Mouse (Mus musculus): ENCODE data around the gene Fpr3.
A peak's percentile ranks its signal among the peaks of the same experiment; 100 is the strongest.
"Not testable (repeated sequence)": the region's sequence is repeated elsewhere in the genome, so short reads cannot be mapped to it uniquely, and the experiment has no call there.

The Fpr3 gene

GRCm38 (mm10) chr17:17887774-17888248 is at the start of gene Fpr3, which contains the start of gene Fpr2:
Gene Fpr3 (plus strand): TSS chr17:17887852.
Gene Fpr2 (plus strand): TSS chr17:17887824.
- no peak for DNase-seq

- peak; percentile 99 for DNase-seq
Observed at GRCm38 (mm10) chr17:17837919-17838701, 49.5 kb upstream of the Fpr3 start.

- no peak for DNase-seq
Observed at GRCm38 (mm10) chr17:17839276-17839675, 48.4 kb upstream of the Fpr3 start.

DNA sequence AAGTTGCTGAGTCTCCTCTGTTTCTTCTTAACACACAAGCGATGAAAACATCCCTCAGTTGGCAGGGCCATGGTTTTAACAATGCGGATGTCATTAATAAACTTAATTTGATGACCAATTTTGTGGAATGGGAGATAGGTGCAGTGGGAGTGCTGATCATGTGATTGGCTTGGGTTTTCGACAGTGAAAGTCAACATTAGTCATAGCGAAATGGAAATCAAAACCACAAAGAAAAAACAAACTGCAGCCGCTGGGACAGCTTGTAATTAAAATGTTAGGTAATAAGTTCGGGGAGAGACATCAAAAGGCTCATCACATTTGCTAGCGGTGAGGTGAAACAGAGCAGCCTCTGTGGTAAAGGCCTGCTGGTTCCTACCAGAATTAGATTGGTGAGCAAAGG is 46.9 kb upstream of the Fpr3 start:
- DNase-seq: no peak

- DNase-seq: no peak
Observed at GRCm38 (mm10) chr17:17843534-17844261, 44.0 kb upstream of the Fpr3 start.

DNA sequence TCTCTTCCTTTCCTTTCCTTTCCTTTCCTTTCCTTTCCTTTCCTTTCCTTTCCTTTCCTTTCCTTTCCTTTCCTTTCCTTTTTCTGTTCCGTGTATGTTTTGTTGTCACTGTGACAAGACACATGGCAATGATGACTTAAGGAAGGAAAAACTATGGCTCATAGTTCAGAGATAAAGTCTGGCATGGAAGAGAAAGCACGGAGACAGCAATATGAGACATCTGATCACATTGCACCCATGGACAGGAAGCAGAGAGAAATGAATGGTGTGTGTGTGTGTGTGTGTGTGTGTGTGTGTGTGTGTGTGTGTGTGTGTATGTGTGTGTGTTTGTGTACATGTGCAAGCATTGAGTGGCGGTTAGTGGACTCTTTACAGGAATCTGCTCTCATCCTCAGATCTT is 43.0 kb upstream of the Fpr3 start:
- DNase-seq: not testable (repeated sequence)

DNA sequence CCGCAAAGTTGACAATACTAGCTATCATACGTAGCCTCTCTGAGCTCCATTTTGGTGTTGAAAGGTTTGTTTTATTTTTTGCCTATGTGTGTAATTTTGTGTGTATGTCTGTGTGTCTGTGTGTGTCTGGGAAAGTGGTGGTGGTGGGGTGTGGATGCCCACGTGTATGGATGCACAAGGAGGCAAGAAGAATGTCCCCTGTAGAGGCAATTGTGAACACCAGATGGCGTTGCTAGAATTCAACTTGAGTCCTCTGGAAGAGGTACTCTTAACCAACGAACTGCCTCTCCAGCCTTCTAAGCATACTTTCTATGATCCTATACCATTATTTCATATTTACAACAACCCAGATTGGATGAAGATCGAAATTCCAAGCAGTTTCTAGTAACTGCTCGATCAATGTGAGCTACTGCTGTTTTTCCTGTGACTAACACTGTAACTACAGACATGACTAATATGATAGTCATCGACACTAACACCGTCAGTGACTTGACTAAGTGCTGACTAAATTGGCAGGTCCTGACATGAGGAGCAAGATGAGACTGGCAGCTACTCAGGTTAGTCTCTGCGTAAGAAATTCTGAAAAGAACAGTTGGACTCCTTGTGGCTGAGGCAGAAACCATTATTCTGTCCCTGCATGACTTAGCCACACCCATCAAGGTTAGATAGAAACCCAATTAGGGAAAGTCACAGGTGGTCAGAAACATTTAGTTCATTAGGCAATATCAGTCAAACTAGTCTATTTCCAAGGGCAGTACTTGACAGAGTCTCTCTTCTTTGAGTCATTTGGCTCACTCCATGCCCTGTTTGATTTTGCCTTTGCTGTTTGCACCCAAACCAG is 42.2 kb upstream of the Fpr3 start:
- DNase-seq: no peak

DNA sequence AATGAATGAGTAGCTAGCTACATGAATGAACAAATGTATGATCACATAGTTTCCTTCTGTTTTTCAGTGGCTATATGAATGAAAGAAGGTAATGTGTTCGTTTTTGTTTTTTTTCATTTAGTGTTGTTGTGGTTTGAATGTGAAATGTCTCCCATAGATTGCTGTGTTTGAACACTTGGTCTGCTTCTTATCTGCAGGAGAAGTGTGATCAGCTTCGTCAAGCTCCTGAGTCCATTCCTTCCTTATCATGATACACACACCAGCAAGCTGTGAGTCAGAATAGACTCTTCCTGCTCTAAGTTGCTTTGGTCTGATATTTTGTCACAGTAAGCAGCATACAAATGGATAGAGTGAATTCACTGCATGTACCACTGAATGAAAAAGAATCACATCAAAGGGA is 38.7 kb upstream of the Fpr3 start:
- DNase-seq: no peak

DNA sequence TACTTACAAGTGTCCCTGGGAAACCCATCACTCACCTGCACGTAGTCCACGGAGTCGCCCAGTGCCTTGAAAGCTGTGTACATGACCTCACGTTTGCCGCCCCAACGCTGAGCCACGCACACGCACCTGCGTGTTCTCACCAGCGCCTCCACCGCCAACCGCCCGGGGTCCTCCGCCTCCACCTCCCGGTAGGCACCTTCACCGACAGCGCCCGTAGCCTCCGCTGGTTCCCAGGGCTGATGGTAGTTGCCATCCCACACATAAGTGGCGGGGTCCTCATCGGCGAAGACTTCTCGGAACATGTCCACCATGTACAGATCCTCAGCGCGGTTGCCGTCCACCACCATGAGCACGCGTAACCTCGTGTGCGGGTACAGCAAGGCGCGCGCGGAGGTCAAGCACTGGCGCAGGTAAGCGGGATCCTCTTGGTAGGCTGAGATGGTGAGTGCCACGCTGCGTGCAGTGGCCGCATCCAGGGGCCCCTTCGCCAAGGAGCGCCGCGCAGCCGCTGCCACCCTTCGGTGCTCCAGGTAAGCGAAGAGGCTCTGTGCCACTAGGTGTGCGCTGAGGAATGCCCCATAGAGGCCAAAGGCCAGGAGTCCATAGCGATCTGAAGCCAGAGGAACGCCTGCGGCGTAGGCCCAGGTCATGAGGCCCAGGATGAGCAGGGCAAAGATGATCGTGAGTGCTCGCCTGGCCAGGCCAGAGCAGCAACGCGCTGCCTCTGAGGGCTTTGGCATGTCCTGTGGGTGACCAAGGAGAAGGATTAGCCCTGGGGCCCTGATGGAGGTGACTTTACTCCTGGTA is 37.5 kb upstream of the Fpr3 start:
- no peak for DNase-seq

DNA sequence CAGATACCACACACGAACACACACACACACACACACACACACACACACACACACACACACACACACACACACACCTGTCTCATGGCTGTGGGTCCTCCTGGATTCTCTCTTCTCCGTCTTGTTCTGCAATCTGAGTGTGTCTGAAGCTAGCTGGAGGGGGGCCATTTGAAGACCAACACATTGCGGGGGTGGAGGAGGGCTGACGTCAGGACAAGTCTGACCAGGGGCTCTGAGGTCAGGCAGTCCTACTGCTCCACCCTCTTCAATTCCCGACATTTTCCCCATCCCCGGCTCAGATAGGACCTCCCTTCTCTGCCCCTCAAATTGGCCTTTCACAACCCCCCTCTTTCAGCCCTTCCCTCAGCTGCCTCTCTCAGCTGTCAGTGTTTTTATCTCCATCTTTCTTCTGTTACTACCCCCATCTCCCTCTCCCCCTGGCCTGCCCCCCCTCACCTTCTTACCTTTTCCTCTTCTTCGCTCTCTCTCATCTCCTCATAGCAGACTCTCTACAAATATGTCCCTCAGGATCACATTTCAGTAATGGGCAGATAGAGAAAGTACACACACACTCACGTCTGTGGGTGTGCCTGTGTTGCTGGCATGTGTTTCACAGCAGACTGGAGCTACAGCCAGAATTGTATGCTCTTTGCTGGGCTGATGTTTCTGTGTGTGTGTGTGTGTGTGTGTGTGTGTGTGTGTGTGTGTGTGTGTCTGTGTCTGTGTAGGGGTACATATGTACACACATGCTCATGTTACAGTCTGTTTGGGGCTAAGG is 32.4 kb upstream of the Fpr3 start, which contains the start of gene Has1:
Has1 (minus strand) TSS at position 142 of the 775 bp plus-strand sequence.
- no peak for DNase-seq

GRCm38 (mm10) chr17:17856612-17857011 is 31.0 kb upstream of the Fpr3 start:
- DNase-seq: no peak

DNA sequence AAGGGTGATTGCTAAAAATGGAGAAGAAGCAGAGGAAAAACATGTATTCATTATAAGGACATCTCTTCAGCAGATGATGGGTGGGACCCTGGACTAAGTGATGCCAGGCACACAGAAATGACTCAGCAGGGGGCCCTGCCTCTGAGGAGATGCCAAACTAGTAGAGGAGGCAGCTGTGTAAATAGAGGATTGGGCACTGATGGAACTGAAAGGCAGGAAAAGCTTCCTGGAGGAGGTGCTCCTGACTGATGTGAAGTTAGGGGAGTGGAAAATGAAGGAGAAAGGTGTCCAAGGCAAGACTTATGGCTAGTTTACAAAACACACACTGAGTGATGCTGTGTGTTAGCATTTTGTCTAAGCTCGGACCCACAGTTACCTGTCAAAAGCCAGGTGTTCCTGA is 30.2 kb upstream of the Fpr3 start:
- DNase-seq: no peak

- DNase-seq: no peak
Observed at GRCm38 (mm10) chr17:17860110-17860509, 27.5 kb upstream of the Fpr3 start.

- DNase-seq: no peak
Observed at GRCm38 (mm10) chr17:17862360-17862759, 25.3 kb upstream of the Fpr3 start.

DNA sequence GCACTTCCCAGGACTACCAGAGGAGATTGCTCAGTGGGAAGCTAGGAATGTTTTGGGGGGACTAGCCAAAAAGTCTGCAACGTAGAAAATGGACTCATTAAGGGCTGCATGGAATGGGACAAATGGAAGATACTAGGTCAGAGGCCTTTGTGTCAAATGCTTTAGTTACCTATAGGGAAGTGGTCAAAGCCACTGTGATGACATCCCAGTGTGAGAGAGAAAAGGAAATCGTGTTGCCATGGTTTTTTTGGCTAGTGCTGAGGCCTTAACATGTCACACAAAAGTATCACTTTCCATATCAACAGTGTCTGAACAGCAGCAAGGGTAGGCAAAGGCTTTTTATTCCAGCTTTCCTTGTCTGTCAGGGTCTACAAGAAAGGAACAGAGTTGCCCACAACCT is 22.5 kb upstream of the Fpr3 start:
- DNase-seq: no peak

DNA sequence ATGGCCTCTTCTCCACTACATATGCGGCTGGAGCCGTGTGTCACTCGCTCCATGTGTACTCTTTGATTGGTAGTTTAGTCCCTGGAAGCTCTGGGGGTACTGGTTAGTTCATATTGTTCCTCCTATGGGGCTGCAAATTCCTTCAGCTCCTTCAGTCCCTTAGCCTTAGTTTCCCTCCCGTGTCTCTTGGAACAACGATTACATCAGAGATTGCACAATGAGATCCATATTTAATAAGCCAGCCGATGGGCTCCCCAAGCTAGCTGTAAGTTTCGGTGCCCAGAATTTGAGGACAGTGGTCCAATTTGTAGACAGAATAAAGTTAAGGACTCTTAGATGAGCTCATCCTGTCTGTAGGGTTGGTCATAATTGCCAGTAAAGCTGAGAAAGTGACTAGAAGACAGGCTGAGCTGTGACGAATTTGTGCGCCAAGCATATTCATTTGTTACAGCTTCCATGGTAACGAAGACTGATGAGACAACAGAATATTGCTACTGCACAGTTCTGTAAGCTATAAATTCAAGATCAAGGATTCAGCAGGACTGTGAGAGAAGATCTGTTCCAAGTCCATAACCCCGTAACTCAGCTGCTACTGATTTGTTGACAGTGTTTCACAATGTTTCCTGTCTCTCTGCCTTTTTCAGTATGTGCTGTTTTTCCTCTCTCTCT is 20.7 kb upstream of the Fpr3 start:
- no peak for DNase-seq

GRCm38 (mm10) chr17:17870892-17871550 is 16.6 kb upstream of the Fpr3 start:
- DNase-seq: no peak

DNA sequence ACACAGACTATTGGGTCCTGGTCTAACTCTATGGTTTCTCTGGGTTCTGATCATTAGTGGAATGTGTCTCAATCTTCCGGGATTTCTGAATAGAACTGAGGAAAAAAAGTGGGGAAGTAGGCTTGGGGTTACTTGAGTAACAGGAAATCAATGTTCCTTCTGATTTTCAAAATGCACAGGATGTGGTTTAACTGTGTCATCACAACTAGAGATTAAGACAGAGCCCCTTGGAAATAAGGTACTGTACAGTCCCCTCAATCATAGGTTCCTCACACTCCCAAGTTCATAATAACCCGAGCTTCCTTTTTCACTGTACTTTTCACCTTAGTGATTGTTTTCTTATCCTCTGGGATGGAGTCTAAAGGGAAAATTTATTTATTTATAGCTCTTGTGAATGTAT is 16.0 kb upstream of the Fpr3 start:
- DNase-seq: no peak

DNA sequence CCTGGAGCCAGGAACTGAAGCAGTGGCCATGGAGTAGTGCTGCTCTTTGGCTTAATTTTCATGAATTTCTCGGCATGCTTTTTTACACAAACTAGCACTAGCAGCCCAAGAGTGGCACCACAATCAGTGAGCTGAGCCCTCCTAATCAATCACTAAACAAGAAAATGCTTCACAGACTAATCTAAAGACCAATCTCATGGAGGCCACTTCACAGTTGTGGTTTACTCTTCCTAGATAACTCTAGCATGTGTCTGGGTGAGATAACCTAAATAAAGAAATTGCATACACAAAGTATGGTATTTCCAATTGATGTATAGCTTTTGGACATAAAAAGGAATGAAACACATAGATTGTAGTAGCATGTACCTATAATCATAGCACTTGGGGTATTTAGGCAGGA is 8.3 kb upstream of the Fpr3 start:
- DNase-seq: no peak

DNA sequence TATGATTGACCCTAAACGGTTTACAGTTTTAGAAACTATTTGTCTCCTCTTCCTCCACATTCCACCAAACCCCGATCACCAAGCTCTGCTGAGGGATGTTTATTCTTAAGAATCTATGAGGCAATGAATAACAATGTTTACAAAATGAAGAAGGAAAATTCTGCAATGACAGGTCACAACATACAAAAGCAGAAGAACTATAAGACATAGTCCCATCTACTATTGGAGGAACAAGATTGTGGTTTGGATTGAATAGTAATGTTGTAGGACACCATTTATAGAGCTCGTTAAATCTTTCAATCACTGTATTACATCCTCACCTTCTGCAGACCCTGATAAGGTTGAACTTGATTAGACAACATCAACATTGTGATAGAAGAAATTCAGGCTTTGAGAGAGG is 5.0 kb upstream of the Fpr3 start:
- no peak for DNase-seq

All from kidney, adult 9 months (tissue).